Mouse (Mus musculus): ENCODE measurements around the gene Eno4. TPM values are rescaled to one million over a fixed set of nuclear protein-coding genes. Genes with fewer than 3 reads are reported as not detected.
"Not testable (repeated sequence)": the region's sequence is repeated elsewhere in the genome, so short reads cannot be mapped to it uniquely, and the experiment has no call there.

The Eno4 gene
- total RNA-seq (2021): not detected

DNA sequence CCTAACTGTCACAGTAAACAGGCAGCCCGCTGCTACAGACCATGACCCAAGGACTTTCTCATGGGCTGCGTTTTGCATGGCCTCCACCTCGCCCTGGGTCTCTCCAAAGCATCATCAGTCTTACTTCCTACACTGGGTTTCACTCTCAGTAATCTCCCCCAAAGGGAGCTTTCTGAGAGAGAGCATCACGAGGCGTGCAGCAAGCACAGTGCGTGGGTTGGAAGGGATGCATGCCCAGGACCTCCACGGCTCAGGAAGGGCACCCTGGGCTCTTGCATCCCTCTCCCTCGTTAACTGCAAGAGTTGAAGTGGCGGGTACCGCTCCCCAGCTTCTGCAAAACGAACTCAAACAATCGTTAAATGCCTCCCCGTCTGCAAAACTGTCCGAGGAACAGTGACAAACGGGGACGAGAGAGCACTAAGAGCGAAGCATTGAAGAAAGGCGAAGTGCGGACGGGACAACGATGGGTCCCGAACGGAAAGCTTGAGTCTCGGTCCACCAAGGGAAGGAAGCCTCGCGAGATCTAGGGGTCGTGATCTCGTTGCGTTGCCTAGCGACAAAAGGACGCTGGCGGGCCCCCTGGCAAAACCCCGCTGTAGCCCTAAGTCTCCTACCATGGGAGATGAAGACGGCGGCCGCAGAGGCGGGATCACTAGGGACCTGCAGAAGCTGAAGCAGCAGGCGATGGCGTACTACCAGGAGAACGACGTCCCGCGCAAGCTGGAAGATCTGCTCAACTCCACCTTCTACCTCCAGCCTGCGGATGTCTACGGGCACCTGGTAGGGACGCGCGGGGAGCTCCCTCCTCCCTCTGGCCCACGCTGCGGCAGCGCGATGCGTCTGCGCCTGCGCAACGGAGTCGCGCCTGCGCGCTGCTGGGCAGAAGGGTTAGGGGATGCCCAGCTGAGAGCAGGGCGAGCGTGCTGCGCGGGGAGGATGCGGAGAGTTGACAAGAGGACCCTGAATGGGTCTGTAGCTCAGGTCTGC, at the start of gene Eno4, which contains the start of gene Hspa12a:
Eno4 (plus strand) TSS at position 585 of the 988 bp plus-strand sequence.
Hspa12a (minus strand) TSS at position 814 of the 988 bp plus-strand sequence.
- DNase-seq: peak; percentile 97

DNA sequence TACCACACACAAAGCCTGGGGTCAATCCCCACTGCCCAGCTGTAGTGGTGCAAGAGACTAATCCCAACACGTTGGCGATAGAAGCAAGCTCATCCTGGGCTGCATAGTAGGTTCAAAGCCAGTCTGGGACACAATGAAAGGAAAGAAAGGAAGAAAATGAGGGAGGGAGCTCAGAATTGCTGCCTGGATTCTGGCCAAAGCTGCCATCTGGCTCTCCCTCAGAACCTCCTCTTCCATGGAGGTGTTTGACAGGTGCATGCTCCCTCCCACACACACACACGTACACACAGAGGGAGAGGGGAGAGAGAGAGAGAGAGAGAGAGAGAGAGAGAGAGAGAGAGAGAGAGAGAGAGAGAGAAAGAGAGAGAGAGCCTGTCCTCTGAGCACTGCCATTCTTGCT, 47.0 kb upstream of the Eno4 start:
- no peak for DNase-seq

DNA sequence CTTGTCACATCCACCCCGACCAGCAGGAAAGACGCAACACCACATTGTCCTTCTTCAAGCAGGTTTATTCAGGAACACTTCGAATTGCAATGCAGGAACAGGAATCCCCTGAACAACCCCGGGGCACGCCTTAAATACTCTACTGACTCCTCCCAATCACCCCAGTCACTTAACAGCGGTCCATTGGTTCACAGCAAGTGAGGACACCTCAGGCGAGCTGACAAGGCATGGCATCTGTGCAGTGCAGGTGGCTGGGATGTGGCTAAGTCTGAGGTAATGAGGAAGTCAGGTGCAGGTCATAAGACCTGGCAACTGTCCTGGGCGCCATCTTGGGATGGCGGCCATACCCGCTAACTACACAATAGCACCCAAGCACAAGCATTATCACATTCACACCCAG, 42.8 kb upstream of the Eno4 start:
- DNase-seq: not testable (repeated sequence)

DNA sequence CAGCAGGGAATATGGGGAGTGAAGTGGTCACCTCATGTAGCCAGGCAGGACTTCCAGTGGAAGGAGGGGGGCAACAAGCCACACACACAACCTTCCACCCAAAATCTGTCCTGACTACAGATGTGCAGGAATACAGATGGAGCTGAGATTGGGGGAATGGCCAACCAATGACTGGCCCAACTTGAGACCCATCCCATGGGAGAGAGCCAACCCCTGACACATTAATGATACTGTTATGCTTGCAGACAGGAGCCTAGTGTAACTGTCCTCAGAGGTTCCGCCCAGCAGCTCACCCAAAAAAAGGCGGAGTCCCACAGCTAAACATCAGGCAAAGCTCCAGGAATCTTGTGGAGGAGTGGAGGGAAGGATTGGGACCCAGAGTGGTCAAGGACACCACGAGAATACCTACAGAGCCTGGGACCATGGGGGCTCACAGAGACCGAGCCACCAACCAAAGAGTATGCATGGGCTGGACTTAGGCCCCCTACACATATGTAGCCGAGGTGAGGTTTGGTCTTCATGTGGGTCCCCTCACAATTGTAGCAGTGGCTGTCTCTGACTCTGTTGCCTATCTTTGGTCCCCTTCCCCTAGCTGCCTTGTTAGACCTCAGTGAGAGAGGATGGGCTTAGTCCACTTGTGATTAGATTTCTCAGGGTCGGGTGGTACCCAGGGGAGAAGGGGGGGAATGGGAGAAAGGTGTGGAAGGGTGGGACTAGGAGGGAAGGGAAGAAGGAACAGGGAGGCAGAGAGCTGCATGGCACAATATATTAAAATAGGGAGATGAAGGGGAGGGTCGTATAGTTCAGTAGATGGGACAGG, 39.9 kb upstream of the Eno4 start:
- no peak for DNase-seq

DNA sequence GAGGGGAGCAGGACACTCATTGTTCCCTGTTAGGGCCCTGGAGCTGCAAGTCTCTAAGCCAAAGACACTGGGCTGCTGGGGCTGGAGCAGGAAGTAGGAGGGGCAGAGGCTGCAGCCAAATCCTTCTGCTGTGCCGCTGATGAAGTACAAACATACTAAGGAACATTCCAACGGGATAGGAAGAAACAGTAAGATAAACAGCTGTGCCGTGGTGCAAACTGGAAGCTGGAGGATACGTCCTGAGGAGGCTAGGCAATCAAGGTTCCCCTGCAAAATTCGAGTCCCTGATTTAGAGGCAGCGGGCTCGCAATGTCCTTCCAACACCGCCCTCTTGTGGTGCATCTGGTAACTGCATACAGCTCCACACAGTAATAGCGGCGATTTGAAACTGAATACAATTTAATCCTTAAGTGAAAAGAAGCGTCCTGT, 39.3 kb upstream of the Eno4 start:
- peak; percentile 94 for DNase-seq

DNA sequence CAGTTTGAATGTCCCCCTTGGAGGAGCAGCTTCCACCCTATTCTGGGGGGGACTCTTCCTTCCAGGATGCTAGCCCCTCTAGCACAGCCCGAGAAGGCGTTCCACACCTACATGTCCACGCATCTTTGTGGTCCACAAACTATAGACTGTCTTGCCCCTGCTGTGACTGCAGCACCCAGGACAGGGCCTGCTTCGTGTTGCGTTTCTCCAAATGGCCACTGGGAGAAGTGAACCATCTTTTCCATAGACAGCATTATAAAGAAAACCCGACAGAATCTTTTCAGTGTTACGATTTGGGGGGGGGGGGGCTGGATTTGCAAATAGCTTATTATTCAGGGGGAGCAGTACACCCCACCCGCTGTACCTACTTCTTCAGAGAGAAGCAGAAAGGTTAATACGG, 36.5 kb upstream of the Eno4 start:
- peak; percentile 13 for DNase-seq

DNA sequence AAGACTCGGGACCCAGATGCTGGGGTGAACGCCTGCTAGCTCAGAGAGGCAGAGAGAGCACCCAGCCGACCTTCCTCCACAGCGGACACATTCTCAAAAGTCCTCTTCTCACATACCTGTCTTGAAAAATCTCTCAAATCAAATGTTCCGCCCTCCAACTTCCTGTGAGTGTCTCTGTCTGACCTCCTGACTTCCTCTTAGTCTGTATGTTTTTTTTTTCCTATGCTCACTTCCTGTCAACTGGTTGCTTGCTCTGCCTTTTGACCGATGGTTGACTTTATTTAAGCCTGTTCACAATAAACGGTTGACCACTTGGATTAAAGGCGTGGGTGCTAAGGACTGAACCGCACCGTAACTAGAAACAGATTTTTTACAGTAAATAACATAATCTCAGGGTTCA, 35.2 kb upstream of the Eno4 start:
- no peak for DNase-seq

DNA sequence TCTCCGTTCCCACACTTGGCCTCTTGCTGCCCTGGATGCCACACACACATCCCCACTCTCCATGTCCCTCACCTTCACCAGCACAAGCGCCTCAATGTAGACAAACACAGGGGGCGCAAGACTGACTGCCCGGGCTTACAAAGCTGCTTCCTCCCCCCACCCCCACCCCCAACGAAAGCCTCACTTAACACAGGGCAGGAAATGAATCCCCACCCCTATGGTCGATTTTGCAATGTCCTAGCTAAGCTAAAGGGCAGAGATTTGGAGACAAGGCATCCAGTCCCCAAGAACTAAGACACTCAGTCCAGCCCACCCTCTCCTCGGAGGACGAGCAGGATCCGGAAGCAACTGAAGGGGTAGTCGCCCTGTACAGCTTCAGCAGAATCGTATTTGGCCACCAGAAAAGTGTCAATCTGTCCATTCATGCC, 32.3 kb upstream of the Eno4 start:
- DNase-seq: peak; percentile 12

DNA sequence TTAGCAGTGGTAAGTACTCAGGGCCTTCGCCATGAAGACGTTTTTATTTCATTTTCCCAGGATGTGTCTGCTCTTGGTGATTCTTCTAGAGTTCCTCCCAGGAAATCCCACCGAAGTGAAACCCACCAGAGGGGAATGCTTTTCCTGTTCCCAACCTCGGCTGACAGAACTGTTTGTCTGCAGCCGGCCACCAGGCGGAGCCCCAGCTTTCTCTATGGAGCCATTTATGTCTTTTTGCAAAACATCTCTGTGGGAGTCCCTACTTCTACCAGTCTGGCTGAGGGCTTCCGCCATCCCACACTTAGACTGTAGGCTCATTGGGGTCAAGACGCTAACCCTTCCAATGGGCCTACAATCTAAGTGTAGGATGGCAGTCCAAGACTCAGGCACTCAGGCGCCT, 31.8 kb upstream of the Eno4 start:
- peak; percentile 82 for DNase-seq

DNA sequence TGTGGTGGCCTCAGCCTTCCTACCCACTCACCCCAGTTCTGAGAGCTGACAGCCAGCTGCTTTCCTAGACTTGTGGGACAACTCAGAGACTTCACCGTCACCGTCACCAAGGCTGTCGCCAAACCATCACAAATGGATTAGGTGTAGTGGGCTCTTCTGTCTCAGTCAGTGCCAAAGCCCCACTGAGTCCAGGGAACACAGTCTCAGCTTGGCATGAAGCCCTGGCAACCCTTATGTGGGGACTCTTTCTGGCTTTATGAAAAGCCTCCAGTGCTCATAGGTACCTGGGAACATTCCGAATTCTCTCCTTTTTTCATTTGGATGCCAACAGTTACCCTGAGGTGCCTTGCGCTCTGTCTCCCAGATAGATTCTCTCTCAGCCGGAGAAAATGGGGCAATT, 29.9 kb upstream of the Eno4 start:
- DNase-seq: no peak

DNA sequence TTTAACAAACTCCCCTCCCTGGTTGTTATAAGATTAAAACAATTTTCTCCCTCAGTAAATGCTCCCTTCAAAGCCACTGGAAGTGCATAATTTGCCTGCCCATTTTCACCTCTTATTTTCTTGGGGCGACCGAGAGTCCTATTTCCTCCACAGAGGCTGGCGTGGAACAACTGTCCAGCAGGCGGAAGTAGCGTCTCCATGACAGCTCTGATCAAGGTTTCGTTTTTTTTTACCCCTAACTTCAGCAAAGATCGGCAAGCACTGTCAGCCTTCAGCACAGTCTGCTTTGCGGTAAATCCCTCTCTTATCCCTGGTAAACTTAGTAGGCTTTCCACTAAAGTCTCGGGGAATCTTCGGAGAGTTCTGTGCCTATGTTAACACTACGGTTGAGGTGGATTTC, 24.6 kb upstream of the Eno4 start:
- no peak for DNase-seq

DNA sequence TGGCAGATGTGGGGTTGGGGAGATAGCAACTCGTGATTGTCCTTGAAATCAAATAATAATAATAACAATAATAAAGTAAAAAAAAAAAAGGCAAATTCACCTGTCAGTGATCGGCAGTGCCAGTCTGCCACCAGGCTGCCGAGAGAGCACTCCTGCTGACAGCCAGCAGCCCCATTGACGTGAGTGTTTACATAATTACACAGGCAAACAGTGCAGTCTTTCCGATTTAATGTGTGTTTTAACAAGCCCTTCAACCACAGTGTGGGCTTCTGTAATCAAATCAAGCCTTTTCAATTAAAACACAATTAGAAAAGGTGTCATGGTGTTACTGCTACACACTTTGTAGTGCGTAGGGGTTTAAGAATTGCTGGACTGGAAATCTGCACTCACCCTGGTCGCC, 24.1 kb upstream of the Eno4 start:
- no peak for DNase-seq

DNA sequence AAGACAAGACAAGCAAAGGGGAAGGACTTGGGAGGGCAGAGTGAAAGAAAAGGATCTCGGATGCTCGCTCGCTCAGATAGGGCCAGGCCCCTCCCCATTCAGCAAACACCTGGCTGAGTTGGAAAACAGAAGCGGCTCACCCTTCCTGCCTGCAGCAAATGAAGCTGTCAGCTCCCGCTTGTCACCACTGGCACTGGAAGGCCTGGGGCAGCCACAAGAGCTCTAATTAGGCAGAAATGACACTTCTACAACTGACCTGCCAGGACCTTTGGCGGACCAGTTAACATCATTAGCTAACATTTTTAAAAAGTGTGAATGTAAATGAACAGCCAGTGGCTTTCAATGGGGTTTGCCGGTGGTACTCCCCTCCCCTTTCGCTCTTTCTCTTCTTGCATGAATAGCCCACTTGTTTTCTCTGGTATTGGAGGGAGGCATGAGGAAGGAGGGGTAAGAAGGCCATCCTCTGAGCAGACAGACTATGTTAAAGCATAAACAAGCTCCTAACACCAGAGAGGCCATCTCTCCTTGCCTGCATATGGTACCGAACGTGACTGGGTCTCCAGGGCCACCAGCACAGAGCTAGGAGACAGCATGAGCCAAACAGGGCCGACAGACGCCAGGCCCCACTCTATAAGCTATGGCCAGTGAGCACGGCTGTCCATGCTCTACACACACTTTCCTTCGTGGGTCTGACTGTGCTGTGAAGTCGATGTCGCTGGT, 12.0 kb upstream of the Eno4 start:
- no peak for DNase-seq

DNA sequence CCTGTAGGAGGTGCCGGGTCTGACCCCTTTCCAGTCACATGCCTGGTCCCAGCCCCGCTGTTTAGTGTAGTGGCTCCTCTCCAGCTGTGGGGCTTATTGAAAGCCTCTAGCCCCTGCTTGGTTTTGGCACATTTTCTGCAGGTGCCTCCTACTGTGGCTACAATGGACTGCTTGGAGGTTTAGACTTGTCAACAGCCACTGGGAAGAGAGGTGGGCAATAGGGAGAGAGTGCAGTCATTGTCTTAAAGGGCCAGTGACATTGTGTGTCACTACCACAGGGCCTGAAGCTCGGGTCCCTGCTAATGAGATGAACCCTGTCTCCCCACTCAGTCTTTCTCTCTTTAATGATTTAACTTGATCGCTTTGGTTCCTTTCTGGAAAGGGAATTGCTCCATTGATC, 10.2 kb upstream of the Eno4 start:
- no peak for DNase-seq

DNA sequence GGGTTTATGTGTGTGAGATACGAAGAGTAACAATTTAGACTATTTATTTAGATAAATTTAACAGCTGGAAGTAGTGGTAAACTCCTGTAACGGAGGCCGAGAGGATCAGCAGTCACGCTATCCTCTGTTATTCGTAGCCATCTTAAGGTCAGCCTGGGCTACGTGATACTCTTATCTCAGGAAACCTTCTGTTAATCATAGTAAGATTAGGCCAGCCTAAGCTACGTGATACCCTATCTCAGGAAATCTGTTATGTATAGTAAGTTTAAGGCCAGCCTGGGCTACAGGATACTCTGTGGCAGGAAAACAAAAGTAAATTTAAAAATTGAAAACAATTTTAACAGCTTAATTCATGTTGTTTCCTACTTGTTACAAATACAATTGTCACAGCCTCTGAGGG, 2.7 kb downstream of the Eno4 start:
- no peak for DNase-seq

DNA sequence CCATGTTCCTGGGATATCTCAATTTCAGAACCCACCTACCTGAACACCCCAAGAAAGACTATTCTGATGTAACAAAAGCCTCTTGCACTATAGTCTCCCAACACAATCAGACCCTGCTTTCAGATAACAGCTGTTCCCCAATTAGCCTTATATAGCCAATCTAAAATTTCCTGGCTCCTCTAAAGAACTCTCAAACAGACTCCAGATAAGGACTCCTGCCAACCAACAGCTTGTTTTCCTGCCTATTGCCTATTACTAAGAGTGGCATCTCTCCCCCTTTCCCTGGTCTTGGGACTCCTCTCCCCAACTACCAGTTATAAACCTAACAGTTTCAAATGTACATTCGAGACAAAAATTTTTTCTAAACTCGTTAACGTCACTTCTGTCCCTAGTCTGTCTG, 8.3 kb downstream of the Eno4 start:
- DNase-seq: no peak

DNA sequence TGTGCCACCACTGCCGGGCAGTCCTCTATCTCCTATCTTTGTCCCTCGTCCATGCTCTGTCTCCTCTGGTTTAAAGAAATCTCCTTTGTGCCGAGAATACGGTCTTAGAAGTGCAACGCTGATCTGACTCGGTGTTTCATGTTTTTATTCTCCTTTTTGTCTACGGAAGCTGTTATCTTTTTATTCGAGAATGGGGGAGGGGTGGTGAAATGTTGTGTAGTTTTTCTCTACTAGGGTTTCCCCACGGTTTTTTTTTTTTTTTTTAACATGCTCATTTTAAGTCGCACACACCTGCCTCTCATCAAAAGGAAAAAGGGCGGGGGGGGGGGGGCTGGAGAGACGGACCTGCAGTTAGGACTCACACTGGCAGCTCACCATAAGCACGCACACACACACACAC, 9.0 kb downstream of the Eno4 start:
- no peak for DNase-seq

DNA sequence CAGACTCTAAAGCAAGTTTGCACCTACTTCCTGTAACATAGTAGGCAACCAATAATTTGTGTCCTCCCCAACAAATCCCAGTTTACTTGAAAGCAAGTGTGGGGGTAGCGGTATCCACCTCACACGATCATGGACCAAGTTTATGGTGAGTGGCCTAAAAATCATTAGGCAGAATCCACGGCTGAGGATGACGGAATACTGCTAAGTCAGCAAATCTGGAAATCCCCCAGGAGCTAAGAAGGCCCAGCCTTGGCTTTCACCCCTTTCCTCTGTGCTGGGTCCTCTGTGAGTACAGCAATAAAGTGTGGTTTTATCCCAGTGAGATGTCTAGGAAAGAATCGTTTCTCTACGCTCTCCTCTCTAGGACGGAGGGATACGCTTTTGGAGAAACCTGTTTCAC, 11.6 kb downstream of the Eno4 start:
- no peak for DNase-seq

DNA sequence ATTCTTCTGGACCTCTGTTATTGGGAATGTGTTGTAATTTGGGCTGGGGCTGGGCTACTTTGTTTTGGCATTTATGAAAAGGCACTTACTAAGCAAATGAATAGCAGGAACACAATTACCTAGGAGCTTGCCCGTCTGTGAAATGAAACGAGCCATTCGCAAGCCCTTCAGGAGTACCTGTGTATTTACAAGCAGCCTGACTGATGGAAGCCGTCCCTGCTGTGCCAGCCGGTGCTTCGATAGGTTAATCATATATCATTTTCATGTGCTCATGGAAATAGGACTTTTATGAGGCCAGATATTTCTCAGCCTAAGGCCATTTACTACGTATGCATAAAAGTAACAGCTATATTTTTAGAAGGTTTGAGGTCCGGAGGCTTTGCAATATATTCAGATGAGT, 19.8 kb downstream of the Eno4 start:
- DNase-seq: no peak

DNA sequence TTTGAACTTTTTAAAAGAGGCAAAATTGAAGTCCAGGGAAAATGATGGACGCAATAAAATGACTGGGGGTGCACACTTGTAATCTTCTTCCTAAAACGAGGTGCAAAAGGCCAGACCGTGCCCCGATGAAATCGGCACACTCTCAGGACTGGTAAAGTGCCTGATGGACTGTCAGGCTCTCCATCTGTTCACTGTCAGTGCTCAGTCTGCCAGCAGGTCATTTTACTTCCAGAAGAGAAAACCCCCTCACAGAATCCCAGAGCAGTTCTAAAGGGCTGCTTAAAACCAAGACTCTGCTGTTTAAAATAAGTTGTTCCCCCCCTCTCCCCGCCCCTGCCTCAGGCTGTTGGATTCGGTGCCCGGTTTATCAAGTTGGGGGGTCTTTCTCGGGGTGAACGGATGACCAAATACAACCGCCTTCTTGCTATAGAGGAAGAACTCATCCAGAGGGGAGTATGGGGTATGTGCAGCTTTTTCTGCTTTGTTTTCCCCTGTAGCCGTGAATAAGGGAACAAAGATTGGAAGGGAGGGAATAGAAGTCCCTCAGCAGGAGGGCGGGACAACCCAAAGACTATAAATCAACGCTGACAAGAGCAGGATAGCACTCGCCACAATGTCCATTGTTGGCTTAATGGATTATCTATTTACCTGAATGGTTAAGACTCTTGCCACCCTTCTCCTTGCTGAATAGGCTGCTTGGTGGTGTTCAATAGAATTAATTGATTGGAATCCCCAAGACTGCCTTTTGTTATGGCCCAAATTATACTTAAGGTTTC, 25.7 kb downstream of the Eno4 start:
- DNase-seq: no peak

DNA sequence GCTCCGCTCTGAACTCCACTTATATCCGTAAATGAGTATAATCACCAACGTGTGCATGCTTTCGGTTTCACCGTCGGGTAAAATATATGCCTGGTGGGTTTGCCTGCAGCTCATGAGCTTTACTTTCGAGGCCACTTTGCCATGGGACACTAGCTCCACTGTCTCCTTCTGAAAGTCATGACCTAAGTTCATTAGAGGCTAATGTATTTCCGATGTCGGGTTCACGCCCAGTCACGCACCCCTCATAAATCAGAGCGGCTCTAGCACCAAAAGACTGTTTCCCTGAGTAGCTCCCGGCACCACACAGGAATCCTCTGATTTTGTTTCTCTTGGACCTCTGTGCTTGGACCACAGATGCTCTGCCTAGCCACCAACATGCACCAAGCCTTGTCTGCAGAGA, 27.6 kb downstream of the Eno4 start:
- no peak for DNase-seq

DNA sequence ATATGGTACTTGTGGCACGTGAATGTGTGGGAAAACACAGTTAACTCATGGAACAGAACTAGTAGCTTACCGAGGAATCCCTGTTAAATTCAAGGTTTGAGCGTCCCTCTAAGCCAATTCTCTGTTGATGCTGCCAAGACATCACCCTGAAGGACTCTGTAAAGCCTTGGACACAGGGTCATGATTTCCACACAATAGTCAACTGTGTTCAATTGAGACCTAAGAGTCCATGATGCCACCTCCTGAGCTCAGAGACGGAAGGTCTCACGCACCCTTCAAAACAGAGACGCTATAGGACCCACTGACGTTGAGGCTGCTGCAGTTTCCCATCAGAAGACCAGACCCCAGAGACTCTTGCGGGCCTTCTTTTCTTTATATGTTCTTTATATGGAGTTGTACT, 30.9 kb downstream of the Eno4 start:
- no peak for DNase-seq

Measured in heart, postnatal 4 days (tissue).